Mouse (Mus musculus): ENCODE measurements around the gene Vwa3b.

Gene Vwa3b

GRCm38 (mm10) chr1:37065658-37066412, 39.4 kb downstream of the Vwa3b start:
- no peak for DNase-seq

- DNase-seq = no peak
Observed at GRCm38 (mm10) chr1:37075759-37076158, 49.4 kb downstream of the Vwa3b start.

GRCm38 (mm10) chr1:37077266-37077665, 50.9 kb downstream of the Vwa3b start:
- DNase-seq = peak; percentile 89

- DNase-seq = peak; percentile 95
Observed at GRCm38 (mm10) chr1:37077955-37078549, 51.7 kb downstream of the Vwa3b start.

GRCm38 (mm10) chr1:37080442-37080841, 54.0 kb downstream of the Vwa3b start:
- DNase-seq = no peak

- DNase-seq = peak; percentile 92
Observed at GRCm38 (mm10) chr1:37081376-37082214, 55.2 kb downstream of the Vwa3b start.

- no peak for DNase-seq
Observed at GRCm38 (mm10) chr1:37082215-37082464, 55.7 kb downstream of the Vwa3b start.

GRCm38 (mm10) chr1:37084075-37084474, 57.7 kb downstream of the Vwa3b start:
- DNase-seq = no peak

- no peak for DNase-seq
Observed at GRCm38 (mm10) chr1:37085171-37085570, 58.8 kb downstream of the Vwa3b start.

- DNase-seq = no peak
Observed at GRCm38 (mm10) chr1:37089191-37089590, 62.8 kb downstream of the Vwa3b start.

- DNase-seq = no peak
Observed at GRCm38 (mm10) chr1:37097382-37098093, 71.1 kb downstream of the Vwa3b start.

- DNase-seq = no peak
Observed at GRCm38 (mm10) chr1:37098094-37098555, 71.7 kb downstream of the Vwa3b start.

- no peak for DNase-seq
Observed at GRCm38 (mm10) chr1:37100361-37100760, 74.0 kb downstream of the Vwa3b start.

GRCm38 (mm10) chr1:37101016-37101415, 74.6 kb downstream of the Vwa3b start:
- DNase-seq = no peak

- no peak for DNase-seq
Observed at GRCm38 (mm10) chr1:37101717-37102116, 75.3 kb downstream of the Vwa3b start.

GRCm38 (mm10) chr1:37105194-37105593, 78.8 kb downstream of the Vwa3b start:
- DNase-seq = no peak

- DNase-seq = no peak
Observed at GRCm38 (mm10) chr1:37113781-37114180, 87.4 kb downstream of the Vwa3b start.

- DNase-seq = no peak
Observed at GRCm38 (mm10) chr1:37115847-37116246, 89.5 kb downstream of the Vwa3b start.

GRCm38 (mm10) chr1:37116574-37116973, 90.2 kb downstream of the Vwa3b start:
- DNase-seq = no peak

- DNase-seq = no peak
Observed at GRCm38 (mm10) chr1:37117964-37118363, 91.6 kb downstream of the Vwa3b start.

- DNase-seq = peak; percentile 91
Observed at GRCm38 (mm10) chr1:37122306-37122705, 95.9 kb downstream of the Vwa3b start.

GRCm38 (mm10) chr1:37122798-37123197, 96.4 kb downstream of the Vwa3b start:
- no peak for DNase-seq

GRCm38 (mm10) chr1:37124696-37125349, 98.4 kb downstream of the Vwa3b start:
- DNase-seq = no peak
